In genomic region chr7:66940761-66941160, GRCm38 (mm10) we compare ENCODE assay signal across 14 mouse cellular contexts.
"Had no signal": no experiment of that assay in that cellular context is flagged by ENCODE, and none has a peak within 500 bp of the region (broad histone marks: within the 10 kb centered on the region; RNA-seq: fewer than 3 reads in every experiment).

No protein-coding gene starts in this region.

- H3K4me1 ChIP-seq: midbrain, embryonic 15.5 days had no signal

- H3K4me2 ChIP-seq: lung, embryonic 14.5 days; midbrain, embryonic 11.5 days; midbrain, embryonic 13.5 days; midbrain, embryonic 15.5 days; neural tube, embryonic 12.5 days; stomach, embryonic 15.5 days had no signal

- H3K27me3 ChIP-seq: midbrain, embryonic 13.5 days; midbrain, embryonic 15.5 days; neural tube, embryonic 12.5 days; stomach, embryonic 15.5 days had no signal

- H3K9ac ChIP-seq: lung, embryonic 14.5 days; midbrain, embryonic 13.5 days; midbrain, embryonic 15.5 days; neural tube, embryonic 12.5 days; stomach, embryonic 15.5 days had no signal

- H3K27ac ChIP-seq: midbrain, embryonic 13.5 days; midbrain, embryonic 15.5 days; neural tube, embryonic 12.5 days; stomach, embryonic 15.5 days; stomach, postnatal 0 days had no signal

- ATAC-seq: midbrain, embryonic 13.5 days; midbrain, embryonic 15.5 days had no signal

- H3K9me3 ChIP-seq: midbrain, embryonic 13.5 days; midbrain, embryonic 15.5 days; neural tube, embryonic 12.5 days; stomach, embryonic 15.5 days had no signal

- H3K36me3 ChIP-seq: midbrain, embryonic 13.5 days; midbrain, embryonic 15.5 days; neural tube, embryonic 12.5 days; stomach, embryonic 15.5 days had no signal

- H3K4me3 ChIP-seq: midbrain, embryonic 13.5 days; midbrain, embryonic 15.5 days; neural tube, embryonic 12.5 days; stomach, embryonic 15.5 days had no signal

- DNase-seq: lung, adult 18-20 months; lung, embryonic 14.5 days; lung, postnatal 10 days; lung, postnatal 4 days; right cerebral cortex, postnatal 14 days; thymus, adult 2 months; thymus, postnatal 25 days; thymus, postnatal 4 days had no signal
